Mouse (Mus musculus): ENCODE measurements at regions not wholly inside any gene's neighbourhood (a gene's known extent, or its start where the extent isn't known, plus 50 kb on each side); places are given as distances from the start of the nearest gene placed in this dataset.

- DNase-seq (ENCODE audit: low spot score in 2 of 2), result no peak
Observed at GRCm38 (mm10) chr6:97741427-97741826, 65.4 kb upstream of the Mitf start.

- DNase-seq (ENCODE audit: low spot score in 2 of 2), result no peak
Observed at GRCm38 (mm10) chr6:97740851-97741201, 66.0 kb upstream of the Mitf start.

GRCm38 (mm10) chr6:97740107-97740850, 66.6 kb upstream of the Mitf start:
- DNase-seq (ENCODE audit: low spot score in 2 of 2), result peak; percentile 16 to 40

- no peak for DNase-seq (ENCODE audit: low spot score in 2 of 2)
Observed at GRCm38 (mm10) chr6:97738846-97739245, 68.0 kb upstream of the Mitf start.

GRCm38 (mm10) chr6:97730835-97731234, 76.0 kb upstream of the Mitf start:
- no peak for DNase-seq (ENCODE audit: low spot score in 2 of 2)

GRCm38 (mm10) chr6:97718184-97718910, 88.5 kb upstream of the Mitf start:
- DNase-seq (ENCODE audit: low spot score in 2 of 2), result no peak

- DNase-seq (ENCODE audit: low spot score in 2 of 2), result no peak
Observed at GRCm38 (mm10) chr6:97707401-97707800, 90.1 kb upstream of the Frmd4b start.

GRCm38 (mm10) chr6:97704361-97704760, 87.0 kb upstream of the Frmd4b start:
- no peak for DNase-seq (ENCODE audit: low spot score in 2 of 2)

GRCm38 (mm10) chr6:97699752-97700098, 82.4 kb upstream of the Frmd4b start:
- DNase-seq (ENCODE audit: low spot score in 2 of 2), result no peak

- no peak for DNase-seq (ENCODE audit: low spot score in 2 of 2)
Observed at GRCm38 (mm10) chr6:97699054-97699751, 81.9 kb upstream of the Frmd4b start.

GRCm38 (mm10) chr6:97693281-97693680, 75.9 kb upstream of the Frmd4b start:
- DNase-seq (ENCODE audit: low spot score in 2 of 2), result no peak

GRCm38 (mm10) chr6:97691136-97691535, 73.8 kb upstream of the Frmd4b start:
- no peak for DNase-seq (ENCODE audit: low spot score in 2 of 2)

- peak in 1 of 2 experiments; percentile 6 for DNase-seq (ENCODE audit: low spot score in 2 of 2)
Observed at GRCm38 (mm10) chr6:97684335-97684734, 67.0 kb upstream of the Frmd4b start.

- no peak for DNase-seq (ENCODE audit: low spot score in 2 of 2)
Observed at GRCm38 (mm10) chr6:97682213-97682612, 64.9 kb upstream of the Frmd4b start.

GRCm38 (mm10) chr6:97675181-97675756, 57.9 kb upstream of the Frmd4b start:
- DNase-seq (ENCODE audit: low spot score in 2 of 2), result peak in 1 of 2 experiments; percentile 3

GRCm38 (mm10) chr6:97666818-97667629, 49.7 kb upstream of the Frmd4b start:
- DNase-seq (ENCODE audit: low spot score in 2 of 2), result no peak
